Mouse (Mus musculus): ENCODE measurements around the gene Rapgef5. TPM values are rescaled to one million over a fixed set of nuclear protein-coding genes. Genes with fewer than 3 reads are reported as not detected.

The Rapgef5 gene
- polyA plus RNA-seq, 1 experiment: 56.6 TPM

DNA sequence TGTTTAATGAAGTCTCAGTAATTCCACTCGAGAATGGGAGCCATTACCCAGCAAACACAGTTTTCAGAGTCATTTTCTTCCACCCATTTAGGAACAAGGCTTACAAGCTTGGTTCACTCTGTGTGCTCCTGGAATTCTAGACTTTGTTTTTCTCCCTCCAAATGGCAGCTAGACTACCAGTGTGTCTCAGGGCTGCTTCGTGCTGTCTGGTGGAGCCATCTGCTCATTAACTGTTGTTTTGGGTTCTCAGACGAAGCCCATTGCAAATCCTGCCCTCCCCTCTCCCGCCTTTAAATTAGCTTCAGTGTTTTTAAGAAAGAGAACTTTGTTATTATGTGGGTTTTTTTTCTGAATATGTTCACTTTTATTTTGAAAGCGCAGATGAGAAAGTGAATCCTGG is 148.4 kb downstream of the Rapgef5 start:
- DNase-seq (ENCODE audit: extremely low spot score in 1 of 2, low spot score in 1 of 2): no peak

DNA sequence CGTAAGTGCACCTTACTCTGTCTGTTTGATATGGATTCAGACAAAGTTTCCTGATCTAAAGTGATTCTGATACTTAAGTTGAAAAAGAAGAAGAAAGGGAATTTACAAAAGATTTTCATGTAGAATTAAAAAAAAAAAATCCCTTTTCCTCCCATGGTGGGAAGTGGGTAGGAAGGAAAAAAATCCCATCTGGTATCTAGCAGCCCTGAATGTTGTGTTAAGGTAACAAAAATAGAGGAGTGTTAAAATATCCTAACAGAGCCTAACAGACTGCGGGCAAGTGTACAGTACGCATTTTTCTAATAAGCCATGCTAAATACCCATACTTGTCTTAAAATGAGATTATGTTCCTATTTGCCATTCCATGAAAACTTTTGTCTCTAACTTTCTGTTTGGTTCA is 150.1 kb downstream of the Rapgef5 start:
- peak in 1 of 2 experiments; percentile 33 for DNase-seq (ENCODE audit: extremely low spot score in 1 of 2, low spot score in 1 of 2)

DNA sequence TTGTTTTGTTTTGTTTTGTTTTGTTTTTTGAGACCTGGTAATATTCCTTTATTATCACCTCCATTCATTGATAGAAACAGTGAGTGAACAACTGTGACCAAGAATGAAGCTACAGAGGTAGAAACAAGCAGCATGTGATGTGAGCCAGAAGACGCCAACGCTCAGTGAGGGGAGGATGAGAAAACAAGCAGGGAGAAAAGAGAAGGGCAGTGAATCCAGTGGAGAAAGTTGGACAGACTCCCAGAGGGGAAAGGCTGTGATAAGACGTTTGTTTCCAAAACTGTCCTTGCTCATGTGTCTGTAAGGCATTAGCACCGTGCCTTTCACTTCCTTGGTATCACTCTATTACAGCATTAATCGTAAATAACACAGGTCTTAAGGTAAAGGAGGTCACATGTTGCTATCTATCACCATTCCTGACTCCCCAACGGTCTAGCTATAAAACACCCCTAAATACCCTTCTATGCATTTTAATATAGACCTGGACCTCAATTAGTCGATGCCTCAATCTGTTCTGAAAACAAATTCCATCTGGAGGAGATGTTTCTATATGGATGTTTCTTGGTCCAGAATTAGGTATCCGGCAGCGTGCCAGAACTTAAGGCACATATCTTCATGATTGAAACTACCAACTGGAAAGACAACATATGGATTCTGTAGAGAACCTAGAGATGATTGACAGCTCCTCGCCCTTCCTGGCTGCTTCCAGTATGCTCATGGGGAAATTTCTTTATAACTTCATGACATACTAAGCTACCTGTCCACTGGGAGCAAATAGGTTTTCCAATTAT is 153.5 kb downstream of the Rapgef5 start:
- DNase-seq (ENCODE audit: extremely low spot score in 1 of 2, low spot score in 1 of 2): peak in 1 of 2 experiments; percentile 54

DNA sequence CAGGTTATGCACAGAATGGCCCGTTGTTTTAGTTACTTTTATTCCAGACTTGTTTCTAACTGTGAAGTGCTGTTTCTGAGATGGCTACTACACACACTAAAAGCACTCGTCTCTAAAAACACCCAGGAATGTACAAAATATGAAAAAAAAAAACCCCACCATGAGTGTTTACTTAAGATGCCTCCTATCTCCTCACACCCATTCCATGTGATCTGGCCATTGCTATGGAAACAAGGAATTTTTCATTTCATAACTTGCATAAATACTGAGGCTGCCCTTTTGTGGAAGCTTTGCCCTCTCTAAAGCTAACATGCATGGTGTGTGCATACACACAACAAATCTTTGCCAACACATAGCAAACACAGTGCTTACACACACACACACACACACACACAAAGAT is 156.9 kb downstream of the Rapgef5 start:
- no peak for DNase-seq (ENCODE audit: extremely low spot score in 1 of 2, low spot score in 1 of 2)

DNA sequence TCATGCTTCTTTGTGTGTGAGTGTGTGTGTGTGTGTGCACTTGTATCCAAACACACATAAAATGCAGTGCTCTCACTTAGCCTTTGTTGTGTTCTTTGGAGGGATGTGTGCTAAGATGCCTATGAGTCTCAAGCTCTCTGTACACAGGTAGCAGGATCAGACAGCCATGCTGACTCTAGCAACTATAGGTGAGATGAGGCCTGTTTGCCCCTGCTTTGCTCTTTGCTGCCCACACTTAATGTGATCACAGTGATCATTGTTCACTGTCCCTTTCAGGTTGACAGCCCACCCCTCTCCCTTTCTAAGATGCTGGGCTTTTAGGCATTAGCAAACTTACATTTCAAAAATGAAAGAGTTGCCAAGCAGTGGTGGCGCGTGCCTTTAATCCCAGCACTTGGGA is 158.2 kb downstream of the Rapgef5 start:
- no peak for DNase-seq (ENCODE audit: extremely low spot score in 1 of 2, low spot score in 1 of 2)

DNA sequence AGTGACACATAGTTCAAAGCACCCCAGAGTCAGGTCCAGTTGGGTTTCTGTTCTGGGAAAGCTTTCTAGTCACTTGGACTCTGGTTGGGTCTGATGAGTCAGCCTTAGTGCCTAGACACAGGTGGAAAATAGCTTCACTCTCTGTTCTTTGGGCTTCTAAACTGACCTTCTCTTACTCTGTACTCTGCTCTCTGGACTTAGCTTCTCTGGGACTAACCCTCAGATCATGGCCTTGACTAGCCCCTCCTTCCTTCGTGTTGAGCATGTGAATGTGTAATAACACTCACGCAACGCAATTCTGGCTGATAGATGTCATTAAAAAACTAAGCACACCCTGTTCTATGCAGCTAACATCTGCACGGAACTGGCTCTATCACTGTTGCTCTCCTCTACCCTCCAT is 160.0 kb downstream of the Rapgef5 start:
- no peak for DNase-seq (ENCODE audit: extremely low spot score in 1 of 2, low spot score in 1 of 2)

DNA sequence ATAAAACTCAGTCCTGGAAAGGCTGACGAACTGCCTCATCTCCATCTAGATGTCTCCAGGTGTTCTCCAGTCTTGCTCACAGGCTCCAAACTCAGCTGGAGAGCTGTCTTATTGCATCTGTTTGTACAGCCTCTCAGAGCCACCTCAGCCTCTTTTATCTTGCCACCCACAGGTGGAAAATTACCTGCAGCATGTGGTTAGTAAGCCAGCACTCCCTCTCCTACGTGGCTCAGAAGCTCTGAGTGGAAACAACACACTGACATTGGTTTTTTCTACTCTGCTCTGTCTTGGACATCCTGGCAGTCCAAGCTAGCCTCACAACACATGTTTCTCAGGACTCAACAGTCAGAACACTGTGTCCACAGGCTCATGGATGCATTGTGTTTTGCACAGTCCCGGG is 162.6 kb downstream of the Rapgef5 start:
- no peak for DNase-seq (ENCODE audit: extremely low spot score in 1 of 2, low spot score in 1 of 2)

DNA sequence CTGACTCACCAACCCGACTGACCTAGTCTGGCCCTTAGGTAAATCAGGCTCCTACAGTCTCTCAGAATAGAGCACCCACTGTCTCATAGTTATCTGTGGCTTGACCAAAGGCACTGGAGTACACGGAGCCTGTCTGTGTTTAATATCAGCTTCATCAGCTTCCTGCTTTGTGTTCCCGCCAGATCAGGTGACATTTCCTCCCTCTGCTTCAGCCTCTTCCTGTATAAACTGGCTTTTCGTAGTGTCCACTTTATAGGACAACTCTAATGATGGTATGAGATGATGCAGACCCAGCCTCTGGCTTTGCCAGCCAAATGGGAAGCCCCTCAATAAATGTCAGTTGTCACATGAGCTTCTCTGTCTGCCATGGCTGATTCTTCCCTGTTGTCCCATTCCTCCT is 163.5 kb downstream of the Rapgef5 start:
- DNase-seq (ENCODE audit: extremely low spot score in 1 of 2, low spot score in 1 of 2): no peak

DNA sequence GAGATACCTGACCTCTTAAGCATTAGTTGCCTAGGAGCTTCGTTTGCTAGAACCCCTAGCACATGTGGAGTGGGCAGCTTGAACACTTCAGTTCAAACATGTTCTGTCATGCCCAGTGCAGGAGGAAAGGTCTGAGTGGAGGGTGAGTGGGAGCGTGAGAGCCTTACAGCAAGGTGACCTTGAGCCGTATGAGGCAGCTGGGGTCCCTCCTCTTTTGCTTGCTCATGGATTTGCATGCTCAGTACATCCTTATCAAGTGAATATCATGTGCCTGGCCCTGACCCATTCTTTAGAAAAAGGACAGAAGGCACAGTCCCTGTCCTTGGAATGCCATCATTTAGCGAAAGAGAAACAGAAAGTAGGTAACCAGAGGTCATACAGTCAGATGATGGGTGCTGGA is 165.0 kb downstream of the Rapgef5 start:
- no peak for DNase-seq (ENCODE audit: extremely low spot score in 1 of 2, low spot score in 1 of 2)

DNA sequence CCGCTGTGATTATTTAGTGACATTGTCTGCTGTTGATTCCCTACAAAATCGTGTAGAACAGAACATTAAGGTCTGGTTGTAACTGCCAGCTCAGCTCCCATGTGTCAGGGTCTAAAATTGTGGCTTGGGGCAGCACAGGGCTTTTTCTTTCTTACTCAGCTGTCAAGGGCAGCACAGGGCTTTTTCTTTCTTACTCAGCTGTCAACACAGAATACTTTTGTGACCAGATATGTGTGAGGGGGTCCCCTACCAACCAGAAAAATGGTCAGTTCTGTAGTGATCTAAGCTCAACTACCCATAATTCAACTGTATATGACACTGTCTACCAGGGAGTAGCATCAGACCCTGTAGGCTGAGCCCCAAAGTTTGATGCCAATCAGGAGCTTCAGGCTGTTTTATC is 167.1 kb downstream of the Rapgef5 start:
- DNase-seq (ENCODE audit: extremely low spot score in 1 of 2, low spot score in 1 of 2): no peak

DNA sequence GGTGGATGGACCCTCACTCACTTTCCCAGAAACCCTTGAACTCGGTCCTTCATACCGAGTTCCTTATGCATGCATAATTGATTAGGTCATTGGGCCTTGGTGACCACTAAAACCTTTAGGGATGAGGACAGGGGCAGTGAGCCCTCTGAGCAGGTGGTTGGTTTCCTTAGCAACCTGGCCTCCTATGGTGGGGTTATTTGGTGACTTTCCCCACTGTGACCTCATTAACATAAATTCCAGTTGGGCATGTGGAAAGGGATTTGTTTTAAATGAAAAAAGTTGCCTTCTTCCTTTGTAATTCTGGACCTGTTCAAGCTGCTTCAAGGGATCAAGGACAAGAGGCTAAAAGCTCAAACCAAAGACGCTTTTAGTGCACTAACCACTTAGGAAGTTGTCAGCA is 167.7 kb downstream of the Rapgef5 start:
- DNase-seq (ENCODE audit: extremely low spot score in 1 of 2, low spot score in 1 of 2): no peak

DNA sequence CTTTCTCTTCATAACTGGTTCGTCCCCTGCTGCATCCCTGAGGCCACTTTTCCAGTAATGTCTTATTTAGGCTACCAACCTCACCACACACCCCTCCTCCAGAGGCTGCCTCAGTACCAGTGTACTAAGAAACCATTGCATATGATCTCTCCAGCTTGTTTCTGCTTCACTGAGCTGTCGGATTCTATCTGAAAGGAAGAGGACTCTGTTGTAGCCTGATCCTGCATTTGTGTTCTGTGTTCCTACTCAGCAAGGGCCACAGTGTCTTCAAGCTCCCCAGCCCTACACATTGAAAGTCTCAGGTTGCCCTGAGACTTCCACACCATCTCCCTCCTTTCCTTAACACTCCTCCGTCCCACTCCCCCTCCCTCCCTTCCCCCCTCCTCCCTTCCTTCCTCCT is 168.5 kb downstream of the Rapgef5 start:
- DNase-seq (ENCODE audit: extremely low spot score in 1 of 2, low spot score in 1 of 2): no peak

DNA sequence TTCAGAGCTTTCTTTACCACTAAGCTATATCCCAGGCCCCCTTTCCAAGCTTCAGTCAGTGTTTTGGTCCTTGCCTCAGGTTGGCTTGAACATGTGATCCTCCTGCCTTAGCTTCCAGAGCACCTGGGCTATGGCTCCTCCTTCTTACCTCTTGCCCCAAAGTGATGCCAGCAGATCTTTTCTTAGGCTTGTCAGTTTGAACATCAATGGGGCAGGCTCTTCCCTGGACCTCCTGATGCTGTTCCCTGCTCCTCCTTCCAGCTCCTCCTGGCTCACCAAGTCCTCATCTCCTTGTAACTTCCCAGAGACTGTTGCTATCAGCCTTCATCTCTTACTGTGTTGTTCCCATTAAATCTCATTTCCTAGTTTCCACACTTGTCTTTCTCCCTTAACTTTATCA is 169.1 kb downstream of the Rapgef5 start:
- DNase-seq (ENCODE audit: extremely low spot score in 1 of 2, low spot score in 1 of 2): no peak

DNA sequence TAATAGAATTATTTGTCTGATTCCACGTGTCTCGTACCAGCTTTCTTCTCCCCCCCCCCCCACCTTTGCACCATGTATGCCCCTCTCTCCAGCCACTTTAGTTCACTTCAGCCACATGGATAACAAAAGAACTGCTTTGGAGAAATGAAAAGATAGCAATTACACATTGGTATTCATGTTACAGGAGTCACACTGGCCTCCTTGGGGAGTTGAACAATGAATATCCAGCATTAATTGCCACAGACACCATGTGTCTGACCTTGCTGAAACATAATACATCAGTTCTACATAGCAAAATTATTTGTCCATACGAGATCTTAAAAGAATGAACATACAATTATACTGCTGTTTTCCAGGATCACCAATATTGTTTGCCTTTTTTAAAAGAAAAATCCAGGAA is 170.5 kb downstream of the Rapgef5 start:
- DNase-seq (ENCODE audit: extremely low spot score in 1 of 2, low spot score in 1 of 2): no peak

DNA sequence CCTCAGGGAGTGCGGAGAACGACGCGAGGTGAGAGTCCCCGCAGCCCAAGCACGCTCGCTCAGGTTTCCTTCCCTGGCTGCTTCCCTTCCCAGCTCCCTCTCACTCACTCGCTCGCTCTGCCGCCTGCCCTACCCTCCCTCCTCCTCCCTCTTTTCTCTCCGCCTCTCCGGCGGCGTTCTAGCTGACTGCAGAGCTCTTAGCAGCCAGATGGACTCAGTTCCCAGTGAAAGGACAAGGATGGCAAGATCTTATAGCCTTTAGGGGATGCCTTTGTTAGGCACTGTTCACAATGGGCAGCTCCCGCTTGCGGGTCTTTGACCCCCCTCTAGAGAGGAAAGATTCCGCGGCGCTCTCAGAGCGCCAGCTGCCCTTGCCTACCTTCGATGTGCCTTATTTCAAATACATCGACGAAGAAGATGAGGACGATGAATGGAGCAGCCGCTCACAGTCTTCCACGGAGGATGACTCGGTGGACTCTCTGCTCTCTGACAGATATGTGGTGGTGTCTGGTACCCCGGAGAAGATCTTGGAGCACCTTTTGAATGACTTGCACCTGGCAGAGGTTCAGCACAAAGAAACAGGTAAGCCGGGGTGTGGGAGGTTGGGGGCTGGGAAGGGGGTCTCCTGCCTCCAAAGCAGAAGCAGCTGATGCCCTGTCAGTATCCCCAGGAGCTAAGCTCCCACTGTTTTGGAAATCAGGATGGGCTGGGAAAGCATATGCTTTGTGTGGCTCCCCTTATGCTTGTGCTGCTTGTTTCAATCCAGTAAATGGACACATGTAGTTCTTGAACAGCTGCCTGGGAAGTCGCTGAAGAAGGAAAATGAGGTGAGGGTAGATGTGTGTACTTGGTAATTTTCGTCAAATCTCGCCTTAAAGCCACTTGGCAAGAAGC is 172.6 kb downstream of the Rapgef5 start:
- DNase-seq (ENCODE audit: extremely low spot score in 1 of 2, low spot score in 1 of 2): peak; percentile 28 to 77

DNA sequence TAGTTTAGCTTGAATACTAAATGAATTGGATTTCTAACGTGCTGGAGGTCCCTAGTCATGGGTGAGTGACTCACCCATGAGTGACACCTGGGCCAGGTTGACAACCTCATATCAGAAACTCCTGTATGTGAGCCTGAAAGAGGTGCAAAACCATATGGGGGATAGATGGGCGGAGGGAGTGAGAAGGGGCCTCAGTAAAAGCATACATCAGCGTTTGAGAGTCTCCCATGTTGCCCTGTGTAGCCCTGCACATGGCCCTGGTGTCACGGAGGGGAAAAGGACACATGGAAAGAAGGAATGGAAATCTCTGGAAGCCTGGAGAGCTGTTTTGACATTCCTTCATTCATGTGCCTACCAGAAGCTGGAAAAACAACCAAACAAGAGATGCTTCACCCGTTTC is 175.1 kb downstream of the Rapgef5 start:
- DNase-seq (ENCODE audit: extremely low spot score in 1 of 2, low spot score in 1 of 2): no peak

DNA sequence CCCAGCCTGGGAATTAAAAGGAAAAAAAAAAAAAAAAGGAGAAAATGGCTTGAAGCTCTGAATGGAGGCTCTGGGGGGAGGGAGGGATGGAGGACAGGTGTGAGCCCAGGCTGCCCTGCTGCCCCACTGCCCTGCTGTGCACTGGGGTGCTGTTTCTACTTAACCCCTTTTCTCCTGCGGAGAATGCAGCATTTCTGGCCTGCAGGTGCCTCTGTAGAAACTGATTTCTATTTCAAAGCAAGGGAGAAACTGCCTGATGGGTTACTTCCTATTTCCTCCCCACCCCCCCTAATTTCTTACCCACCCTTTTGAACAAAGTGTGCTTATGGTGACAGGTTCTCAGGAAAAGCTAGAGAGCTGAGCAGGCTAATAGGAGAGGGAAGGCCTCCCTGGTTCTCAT is 176.5 kb downstream of the Rapgef5 start:
- DNase-seq (ENCODE audit: extremely low spot score in 1 of 2, low spot score in 1 of 2): no peak

DNA sequence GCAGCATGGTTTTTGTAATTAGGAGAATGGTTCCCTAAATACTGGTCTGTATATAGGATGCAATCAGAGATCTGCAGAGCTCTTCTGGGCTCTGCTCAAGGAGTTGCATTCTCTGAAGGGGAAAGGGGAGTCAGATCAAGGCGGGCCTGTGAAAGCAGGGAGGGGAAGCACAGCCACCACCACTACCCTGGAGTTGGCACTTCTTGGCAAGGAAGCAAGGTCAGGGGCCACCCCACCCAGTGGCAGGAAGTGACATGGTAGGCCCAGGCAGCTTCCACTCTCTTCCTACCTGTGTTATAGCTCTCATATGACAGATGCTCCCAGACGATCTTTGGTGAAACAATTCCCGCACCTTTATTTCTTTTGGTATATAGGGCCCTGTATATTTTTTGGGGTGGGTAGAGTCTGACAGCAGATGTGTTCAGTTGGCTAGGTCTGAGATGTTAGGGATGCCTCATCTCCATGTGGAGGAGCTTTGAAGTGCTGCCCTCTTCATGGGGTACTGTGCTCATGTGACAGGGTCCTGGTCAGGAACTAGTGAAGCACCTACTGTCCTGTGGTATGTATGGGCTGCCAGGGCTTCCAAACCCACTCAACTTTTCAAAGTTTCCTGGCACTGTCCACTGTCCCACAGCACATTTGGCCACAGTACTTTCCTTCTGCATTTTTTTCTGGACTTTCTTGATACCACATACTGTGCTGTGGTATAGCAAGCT is 183.8 kb downstream of the Rapgef5 start:
- no peak for DNase-seq (ENCODE audit: extremely low spot score in 1 of 2, low spot score in 1 of 2)

DNA sequence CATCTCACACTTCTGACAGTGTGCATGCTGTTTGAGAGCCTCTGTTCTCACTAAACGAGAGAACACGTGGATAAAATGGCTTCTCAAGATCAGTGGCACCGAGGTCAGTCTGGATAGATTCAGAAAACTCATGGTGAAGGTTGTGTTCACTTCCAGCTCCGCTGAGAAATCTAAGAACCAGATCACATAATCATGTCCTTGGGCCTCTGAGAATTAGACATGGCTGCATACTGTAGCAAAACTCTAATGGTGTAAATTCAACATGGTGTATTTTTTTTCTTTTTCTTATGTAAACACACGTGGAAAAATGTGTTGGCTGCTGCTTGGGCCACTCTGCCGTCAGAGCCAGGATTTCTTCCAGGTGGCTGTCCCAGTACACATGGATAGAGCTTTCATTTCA is 184.6 kb downstream of the Rapgef5 start:
- no peak for DNase-seq (ENCODE audit: extremely low spot score in 1 of 2, low spot score in 1 of 2)

DNA sequence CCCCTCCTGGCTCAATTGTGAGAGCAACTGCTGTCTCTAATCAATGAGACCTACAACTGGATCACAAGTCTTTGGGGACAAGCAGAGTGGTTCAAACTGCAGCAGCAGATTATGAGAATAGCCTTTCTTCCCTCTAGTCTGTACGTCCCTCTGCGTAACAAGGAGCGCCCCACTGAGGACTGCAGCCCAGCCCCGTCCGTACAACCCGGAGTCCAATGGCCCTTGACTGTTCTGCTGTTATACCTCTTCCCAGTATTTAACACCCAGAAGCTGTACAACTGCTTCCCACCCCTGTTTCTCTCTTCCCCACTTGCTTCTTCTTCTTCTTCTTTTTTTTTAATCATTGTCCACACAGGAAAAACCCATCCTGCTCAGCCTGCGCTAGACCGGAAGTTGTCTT is 186.0 kb downstream of the Rapgef5 start:
- no peak for DNase-seq (ENCODE audit: extremely low spot score in 1 of 2, low spot score in 1 of 2)

DNA sequence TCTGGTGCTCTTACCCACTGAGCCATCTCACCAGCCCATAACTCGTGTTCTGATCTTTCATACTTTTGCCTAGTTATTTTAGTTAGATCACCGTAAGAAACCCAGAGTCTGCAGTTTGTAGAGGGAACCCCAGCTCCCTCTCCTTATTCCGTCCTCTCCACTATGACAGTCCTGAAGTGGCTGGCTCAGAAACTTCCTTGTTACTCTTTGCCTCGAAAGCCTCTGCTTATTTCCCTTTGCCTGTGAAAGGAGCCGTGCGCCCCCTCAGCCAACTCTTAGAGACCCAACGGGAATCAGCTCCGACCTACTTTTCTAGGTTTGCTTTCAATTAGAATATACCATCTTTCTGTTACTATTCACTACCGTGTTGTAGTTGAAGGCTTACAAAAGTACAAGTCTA is 186.6 kb downstream of the Rapgef5 start:
- DNase-seq (ENCODE audit: extremely low spot score in 1 of 2, low spot score in 1 of 2): no peak

All from frontal cortex, adult 2 months (tissue).